Mouse (Mus musculus) heart, embryonic 12.5 days (tissue): ENCODE measurements around the gene Pcyt2. TPM values are rescaled to one million over a fixed set of nuclear protein-coding genes. Genes with fewer than 3 reads are reported as not detected.

Experiments
- ATAC-seq: fragments of 200-750 bp; cut with Nextera tagmentation; 2 replicates; pipeline ENCODE4 v1.8.0; 2017; ENCODE audit warnings: moderate TSS enrichment, moderate library complexity; ENCODE audit not compliant: insufficient number of reproducible peaks, low FRiP score
- H3K27ac ChIP-seq: fragments of 300-500 bp; sonication (generic); 2 replicates; pipeline ENCODE4 v1.5.1; 2016; ENCODE audit warnings: mild to moderate bottlenecking, moderate library complexity; ENCODE audit not compliant: poor library complexity, severe bottlenecking
- H3K27me3 ChIP-seq: fragments of 300-500 bp; sonication (generic); replicated peaks from 2 replicates; pipeline ENCODE4 v1.6.1; 2016; ENCODE audit warnings: mild to moderate bottlenecking, moderate library complexity
- H3K36me3 ChIP-seq: fragments of 300-500 bp; sonication (generic); 2 replicates; pipeline ENCODE4 v1.6.1; 2016; ENCODE audit warnings: mild to moderate bottlenecking, moderate library complexity
- H3K4me1 ChIP-seq: fragments of 300-500 bp; sonication (generic); replicated peaks from 2 replicates; pipeline ENCODE4 v1.6.1; 2016; ENCODE audit warnings: mild to moderate bottlenecking
- H3K4me2 ChIP-seq: fragments of 300-500 bp; sonication (generic); 2 replicates; pipeline ENCODE4 v1.6.1; 2016; ENCODE audit warnings: mild to moderate bottlenecking, moderate library complexity
- H3K4me3 ChIP-seq: fragments of 300-500 bp; sonication (generic); 2 replicates; pipeline ENCODE4 v1.5.1; 2016; ENCODE audit warnings: mild to moderate bottlenecking
- H3K9ac ChIP-seq: fragments of 300-500 bp; sonication (generic); 2 replicates; pipeline ENCODE4 v1.6.1; 2016; ENCODE audit warnings: mild to moderate bottlenecking, moderate library complexity
- H3K9me3 ChIP-seq: fragments of 300-500 bp; sonication (generic); replicated peaks from 2 replicates; pipeline ENCODE4 v1.6.1; 2016; ENCODE audit warnings: mild to moderate bottlenecking, moderate library complexity
- WGBS: fragments of 180-500 bp; shearing (Covaris S2); methylation state at CpG from one replicate; pipeline ENCODE4 v1.1.7; 2016; 5-methylcytosine and 5-hydroxymethylcytosine counted together
- polyA plus RNA-seq: library from polyadenylated mRNA; unstranded; fragments of >200 nt; fragmentation: Nextera tagmentation; extraction: Ambion mirVana; gene quantifications from 2 replicates; pipeline ENCODE4 v1.2.1, GENCODE M21; 2016

Gene Pcyt2
- polyA plus RNA-seq, 1 experiment from 2014 or later: 82.9 TPM

- Histone ChIP-seq H3K4me1 (peaks cover 37% of the 10 kb centered on the region), H3K9ac (peak within 1 kb of the TSS; percentile 80), H3K9me3 (no peaks in the 10 kb centered on the region), H3K36me3 (peaks cover 51% of the 10 kb centered on the region), H3K27me3 (no peaks in the 10 kb centered on the region), H3K4me3 (peak within 1 kb of the TSS; percentile 93), H3K4me2 (peak within 1 kb of the TSS; percentile 91), H3K27ac (peak within 1 kb of the TSS; percentile 54)
- ATAC-seq: no peak
- 12% methylated on average over 5 of the region's 5 CpGs for WGBS
Observed at GRCm38 (mm10) chr11:120625152-120625775, 7.5 kb upstream of the Pcyt2 start, which contains the start of gene Sirt7. TSS of gene Sirt7 (minus strand) at chr11:120625240.

GRCm38 (mm10) chr11:120624680-120625111 lies 7.0 kb upstream of the Pcyt2 start:
- ATAC-seq: peak; percentile 81
- H3K27me3 ChIP-seq: no peaks in the 10 kb centered on the region
- H3K9ac ChIP-seq: peak overlapping the region; percentile 80
- H3K4me2 ChIP-seq: peak overlapping the region; percentile 91
- H3K4me1 ChIP-seq: peaks cover 31% of the 10 kb centered on the region
- H3K4me3 ChIP-seq: peak overlapping the region; percentile 93
- H3K27ac ChIP-seq: peak overlapping the region; percentile 54
- H3K9me3 ChIP-seq: no peaks in the 10 kb centered on the region
- peaks cover 56% of the 10 kb centered on the region for H3K36me3 ChIP-seq
- under 1% methylated on average over 53 of the region's 53 CpGs for WGBS

- no peaks in the 10 kb centered on the region for H3K27me3 ChIP-seq
- H3K9me3 ChIP-seq: no peaks in the 10 kb centered on the region
- H3K9ac ChIP-seq: peak overlapping the region; percentile 80
- peak overlapping the region; percentile 93 for H3K4me3 ChIP-seq
- peak overlapping the region; percentile 54 for H3K27ac ChIP-seq
- peak; percentile 85 for ATAC-seq
- WGBS: 12% methylated on average over 30 of the region's 30 CpGs
- peak overlapping the region; percentile 91 for H3K4me2 ChIP-seq
- H3K4me1 ChIP-seq: peaks cover 26% of the 10 kb centered on the region
- H3K36me3 ChIP-seq: peaks cover 56% of the 10 kb centered on the region
Observed at GRCm38 (mm10) chr11:120623961-120624679, 6.4 kb upstream of the Pcyt2 start.

- H3K4me1 ChIP-seq: peaks cover 28% of the 10 kb centered on the region
- peaks cover 60% of the 10 kb centered on the region for H3K36me3 ChIP-seq
- no peaks in the 10 kb centered on the region for H3K27me3 ChIP-seq
- ATAC-seq: no peak
- H3K9ac ChIP-seq: no peak overlapping the region
- no peaks in the 10 kb centered on the region for H3K9me3 ChIP-seq
- no peak overlapping the region for H3K4me3 ChIP-seq
- 84% methylated on average over 6 of the region's 6 CpGs for WGBS
- H3K27ac ChIP-seq: no peak overlapping the region
- H3K4me2 ChIP-seq: no peak overlapping the region
Observed at GRCm38 (mm10) chr11:120622805-120623204, 5.1 kb upstream of the Pcyt2 start.

GRCm38 (mm10) chr11:120620195-120620594 lies 2.5 kb upstream of the Pcyt2 start:
- H3K27ac ChIP-seq: no peak overlapping the region
- no peaks in the 10 kb centered on the region for H3K27me3 ChIP-seq
- H3K36me3 ChIP-seq: peaks cover 51% of the 10 kb centered on the region
- WGBS: 90% methylated on average over 14 of the region's 14 CpGs
- no peak overlapping the region for H3K4me2 ChIP-seq
- ATAC-seq: no peak
- peaks cover 32% of the 10 kb centered on the region for H3K4me1 ChIP-seq
- no peak overlapping the region for H3K9ac ChIP-seq
- no peak overlapping the region for H3K4me3 ChIP-seq
- H3K9me3 ChIP-seq: no peaks in the 10 kb centered on the region

- Histone ChIP-seq H3K9me3 (no peaks in the 10 kb centered on the region), H3K4me1 (peaks cover 29% of the 10 kb centered on the region), H3K4me3 (no peak overlapping the region), H3K4me2 (peak overlapping the region; percentile 89; the same call in 1 of the 2 replicates), H3K27ac (no peak overlapping the region), H3K9ac (no peak overlapping the region; the same call in 1 of the 2 replicates), H3K36me3 (peaks cover 62% of the 10 kb centered on the region), H3K27me3 (no peaks in the 10 kb centered on the region)
- no peak for ATAC-seq
- WGBS: 93% methylated on average over 25 of the region's 25 CpGs
Observed at GRCm38 (mm10) chr11:120618619-120619535, 1.1 kb upstream of the Pcyt2 start.

GRCm38 (mm10) chr11:120616617-120617294 lies 980 bp downstream of the Pcyt2 start:
- ATAC-seq: no peak
- 28% methylated on average over 4 of the region's 4 CpGs for WGBS
- no peaks in the 10 kb centered on the region for H3K9me3 ChIP-seq
- H3K36me3 ChIP-seq: peaks cover 70% of the 10 kb centered on the region
- H3K4me1 ChIP-seq: peaks cover 27% of the 10 kb centered on the region
- H3K4me3 ChIP-seq: peak overlapping the region; percentile 84
- peak overlapping the region; percentile 75; the same call in 1 of the 2 replicates for H3K27ac ChIP-seq
- peak overlapping the region; percentile 89 for H3K4me2 ChIP-seq
- peak overlapping the region; percentile 87 for H3K9ac ChIP-seq
- H3K27me3 ChIP-seq: no peaks in the 10 kb centered on the region

GRCm38 (mm10) chr11:120615606-120616203 lies 2.0 kb downstream of the Pcyt2 start:
- Histone ChIP-seq H3K27ac (no peak overlapping the region), H3K9me3 (no peaks in the 10 kb centered on the region), H3K9ac (peak overlapping the region; percentile 50; the same call in 1 of the 2 replicates), H3K4me2 (no peak overlapping the region), H3K4me1 (peaks cover 27% of the 10 kb centered on the region), H3K4me3 (no peak overlapping the region), H3K27me3 (no peaks in the 10 kb centered on the region), H3K36me3 (peaks cover 71% of the 10 kb centered on the region)
- no peak for ATAC-seq
- 90% methylated on average over 11 of the region's 11 CpGs for whole genome bisulfite sequencing

GRCm38 (mm10) chr11:120615167-120615566 lies 2.6 kb downstream of the Pcyt2 start:
- Histone ChIP-seq H3K36me3 (peaks cover 71% of the 10 kb centered on the region), H3K9ac (no peak overlapping the region)
- 95% methylated on average over 6 of the region's 6 CpGs for WGBS

GRCm38 (mm10) chr11:120613976-120614375 lies 3.8 kb downstream of the Pcyt2 start:
- ATAC-seq: no peak
- Histone ChIP-seq H3K4me1 (peaks cover 36% of the 10 kb centered on the region), H3K9me3 (no peaks in the 10 kb centered on the region), H3K9ac (no peak overlapping the region), H3K4me3 (no peak overlapping the region), H3K27me3 (no peaks in the 10 kb centered on the region; the same call in 1 of the 2 replicates), H3K27ac (no peak overlapping the region), H3K4me2 (no peak overlapping the region), H3K36me3 (peaks cover 67% of the 10 kb centered on the region)
- WGBS: 83% methylated on average over 8 of the region's 8 CpGs

More at GRCm38 (mm10) chr11:120615167-120615566, 2.6 kb downstream of the Pcyt2 start:
- ATAC-seq: no peak
- H3K27ac ChIP-seq: no peak overlapping the region
- no peak overlapping the region for H3K4me3 ChIP-seq
- no peaks in the 10 kb centered on the region for H3K27me3 ChIP-seq
- H3K9me3 ChIP-seq: no peaks in the 10 kb centered on the region
- peaks cover 27% of the 10 kb centered on the region for H3K4me1 ChIP-seq
- no peak overlapping the region for H3K4me2 ChIP-seq
